Mouse (Mus musculus) liver, embryonic 13.5 days (tissue): ENCODE data around the gene Tcf7l1. TPM values are rescaled to one million over a fixed set of nuclear protein-coding genes. Genes with fewer than 3 reads are reported as not detected.

ENCODE experiments used
- ATAC-seq: fragments of 200-750 bp; cut with Nextera tagmentation; 2 replicates; pipeline ENCODE4 v1.8.0; 2017; ENCODE audit warnings: low read depth, mild to moderate bottlenecking, moderate number of reproducible peaks, moderate library complexity
- DNase-seq: peaks from one replicate; pipeline ENCODE4 v3.0.0; 2022
- H3K27ac ChIP-seq: fragments of 300-500 bp; sonication (generic); 2 replicates; pipeline ENCODE4 v1.5.1; 2015; ENCODE audit warnings: moderate library complexity, mild to moderate bottlenecking, inconsistent platforms
- H3K27me3 ChIP-seq: fragments of 300-500 bp; sonication (generic); 2 replicates; pipeline ENCODE4 v1.6.1; 2015; ENCODE audit warnings: mild to moderate bottlenecking, inconsistent platforms
- H3K36me3 ChIP-seq: fragments of 300-500 bp; sonication (generic); 2 replicates; pipeline ENCODE4 v1.6.1; 2015; ENCODE audit warnings: mild to moderate bottlenecking, inconsistent platforms
- H3K4me1 ChIP-seq: fragments of 300-500 bp; sonication (generic); replicated peaks from 2 replicates; pipeline ENCODE4 v1.6.1; 2015; ENCODE audit warnings: inconsistent platforms
- H3K4me2 ChIP-seq: fragments of 300-500 bp; sonication (generic); 2 replicates; pipeline ENCODE4 v1.6.1; 2015; ENCODE audit warnings: inconsistent platforms, mild to moderate bottlenecking, moderate library complexity
- H3K4me3 ChIP-seq: fragments of 300-500 bp; sonication (generic); replicated peaks from 2 replicates; pipeline ENCODE4 v1.5.1; 2015; ENCODE audit warnings: mild to moderate bottlenecking, inconsistent platforms
- H3K9ac ChIP-seq: fragments of 300-500 bp; sonication (generic); 2 replicates; pipeline ENCODE4 v1.6.1; 2015; ENCODE audit warnings: mild to moderate bottlenecking, inconsistent platforms
- H3K9me3 ChIP-seq: fragments of 300-500 bp; sonication (generic); replicated peaks from 2 replicates; pipeline ENCODE4 v1.6.1; 2016; ENCODE audit warnings: inconsistent platforms
- WGBS: fragments of 180-500 bp; shearing (Covaris S2); methylation state at CpG from one replicate; pipeline ENCODE4 v1.1.7; 2015; ENCODE audit not compliant: insufficient replicate concordance; 5-methylcytosine and 5-hydroxymethylcytosine counted together
- polyA plus RNA-seq: library from polyadenylated mRNA; unstranded; fragments of >200 nt; fragmentation: Nextera tagmentation; extraction: Ambion mirVana; gene quantifications from 2 replicates; pipeline ENCODE4 v1.2.1, GENCODE M21; 2015

Gene Tcf7l1
- polyA plus RNA-seq, 1 experiment from 2014 or later: 3.3 TPM

- H3K9ac ChIP-seq: no peak overlapping the region
- 24% methylated on average over 3 of the region's 3 CpGs for WGBS
- H3K4me2 ChIP-seq: no peak overlapping the region
- no peaks in the 10 kb centered on the region for H3K9me3 ChIP-seq
- H3K27ac ChIP-seq: no peak overlapping the region
- H3K27me3 ChIP-seq: no peaks in the 10 kb centered on the region
- no peak for DNase-seq
- peaks cover 37% of the 10 kb centered on the region for H3K4me1 ChIP-seq
- no peak overlapping the region for H3K4me3 ChIP-seq
- no peak for ATAC-seq
- H3K36me3 ChIP-seq: no peaks in the 10 kb centered on the region
Measured at GRCm38 (mm10) chr6:72658006-72658405, 131.0 kb downstream of the Tcf7l1 start.

- Histone ChIP-seq H3K36me3 (no peaks in the 10 kb centered on the region), H3K9ac (no peak overlapping the region), H3K27ac (peak overlapping the region; percentile 39; the same call in 1 of the 2 replicates), H3K9me3 (no peaks in the 10 kb centered on the region), H3K4me3 (no peak overlapping the region), H3K4me1 (peaks cover 30% of the 10 kb centered on the region), H3K4me2 (no peak overlapping the region), H3K27me3 (no peaks in the 10 kb centered on the region)
- WGBS: 74% methylated on average over 7 of the region's 7 CpGs
- no peak for DNase-seq
- no peak for ATAC-seq
Measured at GRCm38 (mm10) chr6:72656053-72656442, 133.0 kb downstream of the Tcf7l1 start.

GRCm38 (mm10) chr6:72655309-72656052 is 133.6 kb downstream of the Tcf7l1 start:
- Histone ChIP-seq H3K4me1 (peaks cover 25% of the 10 kb centered on the region), H3K9ac (no peak overlapping the region), H3K4me3 (no peak overlapping the region), H3K9me3 (no peaks in the 10 kb centered on the region), H3K4me2 (0 out of 2 replicates have a peak overlapping the region, but pooled peaks have one; percentile 2), H3K36me3 (no peaks in the 10 kb centered on the region), H3K27me3 (no peaks in the 10 kb centered on the region), H3K27ac (peak overlapping the region; percentile 39)
- ATAC-seq (peak; percentile 43; the same call in 1 of the 2 replicates), DNase-seq (no peak)
- 29% methylated on average over 20 of the region's 20 CpGs for WGBS

- DNase-seq: no peak
- no peak overlapping the region for H3K27ac ChIP-seq
- H3K9ac ChIP-seq: no peak overlapping the region
- peaks cover 13% of the 10 kb centered on the region for H3K4me1 ChIP-seq
- H3K4me2 ChIP-seq: no peak overlapping the region
- H3K27me3 ChIP-seq: no peaks in the 10 kb centered on the region
- H3K4me3 ChIP-seq: no peak overlapping the region
- ATAC-seq: no peak
- H3K9me3 ChIP-seq: no peaks in the 10 kb centered on the region
- WGBS: 73% methylated on average over 6 of the region's 6 CpGs
- H3K36me3 ChIP-seq: no peaks in the 10 kb centered on the region
Measured at GRCm38 (mm10) chr6:72654355-72654754, 134.7 kb downstream of the Tcf7l1 start.

GRCm38 (mm10) chr6:72653419-72653818 is 135.6 kb downstream of the Tcf7l1 start:
- 65% methylated on average over 7 of the region's 7 CpGs for WGBS
- H3K27ac ChIP-seq: no peak overlapping the region
- no peaks in the 10 kb centered on the region for H3K36me3 ChIP-seq
- H3K4me2 ChIP-seq: no peak overlapping the region
- ATAC-seq (no peak), DNase-seq (no peak)
- no peak overlapping the region for H3K4me3 ChIP-seq
- H3K9ac ChIP-seq: no peak overlapping the region
- H3K9me3 ChIP-seq: no peaks in the 10 kb centered on the region
- peaks cover 12% of the 10 kb centered on the region for H3K4me1 ChIP-seq
- no peaks in the 10 kb centered on the region for H3K27me3 ChIP-seq

- ATAC-seq (no peak), DNase-seq (no peak)
- Histone ChIP-seq H3K9ac (no peak overlapping the region), H3K36me3 (no peaks in the 10 kb centered on the region), H3K4me1 (peaks cover 5% of the 10 kb centered on the region; the same call in 1 of the 2 replicates), H3K4me3 (no peak overlapping the region), H3K4me2 (no peak overlapping the region), H3K27ac (no peak overlapping the region), H3K27me3 (no peaks in the 10 kb centered on the region), H3K9me3 (no peaks in the 10 kb centered on the region)
- 72% methylated on average over 10 of the region's 10 CpGs for WGBS
Measured at GRCm38 (mm10) chr6:72650338-72650851, 138.7 kb downstream of the Tcf7l1 start.

- Histone ChIP-seq H3K36me3 (no peaks in the 10 kb centered on the region), H3K4me3 (no peak overlapping the region), H3K9ac (no peak overlapping the region), H3K27ac (no peak overlapping the region), H3K9me3 (no peaks in the 10 kb centered on the region), H3K4me2 (no peak overlapping the region), H3K27me3 (no peaks in the 10 kb centered on the region), H3K4me1 (no peaks in the 10 kb centered on the region)
- DNase-seq (no peak), ATAC-seq (no peak)
- 76% methylated on average over 12 of the region's 12 CpGs for WGBS
Measured at GRCm38 (mm10) chr6:72648002-72648595, 141.0 kb downstream of the Tcf7l1 start.

GRCm38 (mm10) chr6:72647383-72647820 is 141.7 kb downstream of the Tcf7l1 start:
- no peaks in the 10 kb centered on the region for H3K4me1 ChIP-seq
- no peak for ATAC-seq
- WGBS: 56% methylated on average over 10 of the region's 10 CpGs
- DNase-seq: peak; percentile 22
- H3K9ac ChIP-seq: no peak overlapping the region
- H3K4me3 ChIP-seq: no peak overlapping the region
- no peak overlapping the region for H3K27ac ChIP-seq
- no peaks in the 10 kb centered on the region for H3K9me3 ChIP-seq
- no peak overlapping the region for H3K4me2 ChIP-seq
- no peaks in the 10 kb centered on the region for H3K36me3 ChIP-seq
- H3K27me3 ChIP-seq: no peaks in the 10 kb centered on the region

GRCm38 (mm10) chr6:72645364-72645763 is 143.7 kb downstream of the Tcf7l1 start:
- Histone ChIP-seq H3K4me3 (no peak overlapping the region), H3K27ac (no peak overlapping the region), H3K36me3 (no peaks in the 10 kb centered on the region), H3K27me3 (no peaks in the 10 kb centered on the region), H3K4me2 (no peak overlapping the region), H3K4me1 (no peaks in the 10 kb centered on the region), H3K9me3 (no peaks in the 10 kb centered on the region), H3K9ac (no peak overlapping the region)
- 73% methylated on average over 7 of the region's 7 CpGs for WGBS
- DNase-seq: no peak
- ATAC-seq: no peak

GRCm38 (mm10) chr6:72644576-72644975 is 144.5 kb downstream of the Tcf7l1 start:
- no peaks in the 10 kb centered on the region for H3K27me3 ChIP-seq
- WGBS: 58% methylated on average over 4 of the region's 4 CpGs
- H3K9me3 ChIP-seq: no peaks in the 10 kb centered on the region

GRCm38 (mm10) chr6:72641218-72641954 is 147.7 kb downstream of the Tcf7l1 start:
- no peaks in the 10 kb centered on the region for H3K36me3 ChIP-seq
- H3K4me3 ChIP-seq: no peak overlapping the region
- no peak for DNase-seq
- no peaks in the 10 kb centered on the region for H3K9me3 ChIP-seq
- peaks cover 3% of the 10 kb centered on the region for H3K4me1 ChIP-seq
- 62% methylated on average over 18 of the region's 18 CpGs for WGBS
- H3K9ac ChIP-seq: no peak overlapping the region
- no peaks in the 10 kb centered on the region for H3K27me3 ChIP-seq
- H3K4me2 ChIP-seq: no peak overlapping the region
- H3K27ac ChIP-seq: no peak overlapping the region
- ATAC-seq: no peak

More at GRCm38 (mm10) chr6:72644576-72644975, 144.5 kb downstream of the Tcf7l1 start:
- DNase-seq: no peak
- Histone ChIP-seq H3K4me2 (no peak overlapping the region), H3K27ac (no peak overlapping the region), H3K4me3 (no peak overlapping the region), H3K4me1 (no peaks in the 10 kb centered on the region), H3K9ac (no peak overlapping the region), H3K36me3 (no peaks in the 10 kb centered on the region)
- no peak for ATAC-seq
